Comparison of ENCODE assay signal across 8 mouse cellular contexts in genomic region chr4:145245581-145245980, GRCm38 (mm10). TPM values are rescaled to one million over a fixed set of nuclear protein-coding genes. Genes with fewer than 3 reads are reported as not detected.
A peak's percentile ranks its signal among the peaks of the same experiment; 100 is the strongest.
DNase-seq lines count a peak whose midpoint lies in the region; ATAC-seq and TF ChIP-seq lines count a peak whose summit lies in the region.

No protein-coding gene starts in this region.

- H3K4me3 ChIP-seq in forebrain, embryonic 12.5 days (replicated peaks): no peak overlapping the region
- H3K4me3 ChIP-seq in forebrain, embryonic 16.5 days (replicated peaks; ENCODE audit: low read length): no peak overlapping the region
- peak overlapping the region; percentile 60 for H3K4me3 ChIP-seq in lung, postnatal 0 days (ENCODE audit: low read depth, low read length)
- peak overlapping the region; percentile 56 for H3K4me3 ChIP-seq in liver, embryonic 12.5 days
- peak overlapping the region; percentile 54 for H3K4me3 ChIP-seq in stomach, embryonic 16.5 days (replicated peaks; ENCODE audit: low read length)

- no peak overlapping the region for H3K9ac ChIP-seq in forebrain, embryonic 12.5 days
- no peak overlapping the region for H3K9ac ChIP-seq in forebrain, embryonic 16.5 days (replicated peaks; ENCODE audit: low read depth, low read length)
- H3K9ac ChIP-seq in lung, postnatal 0 days (replicated peaks; ENCODE audit: low read depth): no peak overlapping the region
- H3K9ac ChIP-seq in liver, embryonic 12.5 days: no peak overlapping the region
- peak overlapping the region; percentile 69 for H3K9ac ChIP-seq in stomach, embryonic 16.5 days (ENCODE audit: low read length)

- intact Hi-C loops in left cerebral cortex, postnatal 14 days (cut with DNase I): no loop called here

- WGBS in forebrain, embryonic 12.5 days: 92% methylated on average over 3 of the region's 3 CpGs
- 93% methylated on average over 3 of the region's 3 CpGs for WGBS in forebrain, embryonic 16.5 days
- WGBS in lung, postnatal 0 days: 88% methylated on average over 3 of the region's 3 CpGs
- 72% methylated on average over 3 of the region's 3 CpGs for WGBS in liver, embryonic 12.5 days (ENCODE audit: insufficient replicate concordance)
- WGBS in stomach, embryonic 16.5 days: 76% methylated on average over 3 of the region's 3 CpGs

- no peaks in the 10 kb centered on the region for H3K9me3 ChIP-seq in forebrain, embryonic 12.5 days
- no peaks in the 10 kb centered on the region for H3K9me3 ChIP-seq in forebrain, embryonic 16.5 days (ENCODE audit: control insufficient read depth, low read length)
- H3K9me3 ChIP-seq in lung, postnatal 0 days (ENCODE audit: low read length): no peaks in the 10 kb centered on the region
- H3K9me3 ChIP-seq in liver, embryonic 12.5 days (replicated peaks): no peaks in the 10 kb centered on the region
- H3K9me3 ChIP-seq in stomach, embryonic 16.5 days (replicated peaks; ENCODE audit: control insufficient read depth, low read length): no peaks in the 10 kb centered on the region

- peaks cover 10% of the 10 kb centered on the region for H3K4me1 ChIP-seq in forebrain, embryonic 12.5 days
- H3K4me1 ChIP-seq in forebrain, embryonic 16.5 days (replicated peaks; ENCODE audit: control insufficient read depth, insufficient read depth, low read length): peaks cover 5% of the 10 kb centered on the region; the same call in 1 of the 2 replicates
- H3K4me1 ChIP-seq in lung, postnatal 0 days (ENCODE audit: insufficient read depth, low read depth, low read length): no peaks in the 10 kb centered on the region
- peaks cover 8% of the 10 kb centered on the region; the same call in 1 of the 2 replicates for H3K4me1 ChIP-seq in liver, embryonic 12.5 days
- H3K4me1 ChIP-seq in stomach, embryonic 16.5 days (ENCODE audit: control insufficient read depth, insufficient read depth, low read length): 0 out of 2 replicates have a peak, but pooled peaks cover 3% of the 10 kb centered on the region

- no peaks in the 10 kb centered on the region for H3K36me3 ChIP-seq in forebrain, embryonic 12.5 days (replicated peaks)
- no peaks in the 10 kb centered on the region for H3K36me3 ChIP-seq in forebrain, embryonic 16.5 days (ENCODE audit: control insufficient read depth, insufficient read depth)
- no peaks in the 10 kb centered on the region for H3K36me3 ChIP-seq in lung, postnatal 0 days (ENCODE audit: insufficient read depth, low read length)
- H3K36me3 ChIP-seq in liver, embryonic 12.5 days: no peaks in the 10 kb centered on the region
- H3K36me3 ChIP-seq in stomach, embryonic 16.5 days (ENCODE audit: control insufficient read depth, insufficient read depth, low read length): no peaks in the 10 kb centered on the region

- peak overlapping the region; percentile 74; the same call in 1 of the 2 replicates for H3K4me2 ChIP-seq in forebrain, embryonic 12.5 days
- no peak overlapping the region for H3K4me2 ChIP-seq in forebrain, embryonic 16.5 days (ENCODE audit: low read length)
- H3K4me2 ChIP-seq in lung, postnatal 0 days (replicated peaks; ENCODE audit: low read depth, low read length): peak overlapping the region; percentile 92
- peak overlapping the region; percentile 75 for H3K4me2 ChIP-seq in liver, embryonic 12.5 days
- peak overlapping the region; percentile 66 for H3K4me2 ChIP-seq in stomach, embryonic 16.5 days (ENCODE audit: low read depth, low read length)

- no peak overlapping the region for H3K27ac ChIP-seq in forebrain, embryonic 12.5 days
- no peak overlapping the region for H3K27ac ChIP-seq in forebrain, embryonic 16.5 days (ENCODE audit: low read length)
- no peak overlapping the region for H3K27ac ChIP-seq in lung, postnatal 0 days (ENCODE audit: low read length)
- H3K27ac ChIP-seq in liver, embryonic 12.5 days: no peak overlapping the region
- H3K27ac ChIP-seq in stomach, embryonic 16.5 days (ENCODE audit: low read length): no peak overlapping the region

- no peak for TF ChIP-seq EP300 in lung, postnatal 0 days (IDR thresholded peaks at IDR 0.05)

- DNase-seq in lung, postnatal 0 days (ENCODE audit: low spot score): no peak
- DNase-seq in lung, postnatal 10 days: no peak
- no peak for DNase-seq in urinary bladder, postnatal 25 days (ENCODE audit: low spot score)
- DNase-seq in left cerebral cortex, postnatal 14 days (ENCODE audit: low spot score in 2 of 2): no peak

- TF ChIP-seq CTCF in lung, postnatal 0 days (IDR thresholded peaks at IDR 0.05): no peak

- no peak for ATAC-seq in forebrain, embryonic 12.5 days (ENCODE audit: low FRiP score)
- no peak for ATAC-seq in forebrain, embryonic 16.5 days
- ATAC-seq in lung, postnatal 0 days: no peak
- no peak for ATAC-seq in liver, embryonic 12.5 days
- ATAC-seq in stomach, embryonic 16.5 days (ENCODE audit: insufficient read depth, low FRiP score): no peak

- peaks cover 34% of the 10 kb centered on the region for H3K27me3 ChIP-seq in forebrain, embryonic 12.5 days
- H3K27me3 ChIP-seq in forebrain, embryonic 16.5 days (replicated peaks; ENCODE audit: control insufficient read depth, insufficient read depth, low read length): peaks cover 12% of the 10 kb centered on the region; the same call in 1 of the 2 replicates
- 0 out of 2 replicates have a peak, but pooled peaks cover 11% of the 10 kb centered on the region for H3K27me3 ChIP-seq in lung, postnatal 0 days (replicated peaks; ENCODE audit: insufficient read depth, low read length)
- H3K27me3 ChIP-seq in liver, embryonic 12.5 days (replicated peaks): peaks cover 57% of the 10 kb centered on the region
- H3K27me3 ChIP-seq in stomach, embryonic 16.5 days (ENCODE audit: control insufficient read depth, insufficient read depth, low read length): peaks cover 18% of the 10 kb centered on the region

RNA-seq across cellular contexts. Expression of gene Tnfrsf1b, which starts 1.1 kb away (rescaled TPM):
- polyA plus RNA-seq in forebrain, embryonic 12.5 days (2016; fragmentation: Nextera tagmentation; extraction: Ambion mirVana): 1.3 and 1.6 TPM in 2 replicates
- polyA plus RNA-seq in forebrain, embryonic 16.5 days (2015; fragmentation: Nextera tagmentation; extraction: Ambion mirVana): 2.4 and 2.5 TPM in 2 replicates
- 8.4 and 9.1 TPM in 2 replicates for polyA plus RNA-seq in lung, postnatal 0 days (2015; fragmentation: Nextera tagmentation; extraction: Ambion mirVana)
- 4.9 TPM in 2 replicates for polyA plus RNA-seq in liver, embryonic 12.5 days (2016; fragmentation: Nextera tagmentation; extraction: Ambion mirVana)
- polyA plus RNA-seq in stomach, embryonic 16.5 days (2015; fragmentation: Nextera tagmentation; extraction: Ambion mirVana): 7.9 and 8.3 TPM in 2 replicates
- total RNA-seq in left cerebral cortex, postnatal 14 days (2021): 1 to 10 TPM; 2.8 to 3.1 TPM

RNA-seq across cellular contexts. Expression of gene Vps13d, which starts 50.8 kb away (rescaled TPM):
- 5.7 and 7.0 TPM in 2 replicates for polyA plus RNA-seq in forebrain, embryonic 12.5 days (2016; fragmentation: Nextera tagmentation; extraction: Ambion mirVana)
- 9.2 and 9.4 TPM in 2 replicates for polyA plus RNA-seq in forebrain, embryonic 16.5 days (2015; fragmentation: Nextera tagmentation; extraction: Ambion mirVana)
- 10.3 and 12.8 TPM in 2 replicates for polyA plus RNA-seq in lung, postnatal 0 days (2015; fragmentation: Nextera tagmentation; extraction: Ambion mirVana)
- 3.5 and 3.9 TPM in 2 replicates for polyA plus RNA-seq in liver, embryonic 12.5 days (2016; fragmentation: Nextera tagmentation; extraction: Ambion mirVana)
- polyA plus RNA-seq in stomach, embryonic 16.5 days (2015; fragmentation: Nextera tagmentation; extraction: Ambion mirVana): 9.3 and 9.5 TPM in 2 replicates
- 10 to 100 TPM; 55.5 to 56.5 TPM for total RNA-seq in left cerebral cortex, postnatal 14 days (2021)

Comparison
In these comparisons a context has a peak if more than half of its experiments do, and no peak if none do; other contexts are left out.
1. H3K4me3 ChIP-seq: peak in lung, postnatal 0 days (single experiment), liver, embryonic 12.5 days (single experiment) and stomach, embryonic 16.5 days (single experiment); none in forebrain, embryonic 12.5 days (single experiment) and forebrain, embryonic 16.5 days (single experiment).